Mouse (Mus musculus) MEL (cell line): ENCODE measurements at regions not wholly inside any gene's neighbourhood (a gene's known extent, or its start where the extent isn't known, plus 50 kb on each side); places are given as distances from the start of the nearest gene placed in this dataset.

Experiments used
- DNase-seq: peaks from one replicate; pipeline ENCODE4 v3.0.0; 2011; ENCODE audit warnings: low read depth, low spot score
- H3K27ac ChIP-seq: 2 replicates; pipeline ENCODE4 v1.5.1; 2012; ENCODE audit warnings: low read depth, mild to moderate bottlenecking, control low read depth, low read length, moderate library complexity; ENCODE audit not compliant: control insufficient read depth
- H3K27me3 ChIP-seq, 2 experiments: fragments of 150-350 bp in 1 of 2; sonication (generic) in 1 of 2; 2 replicates each; pipeline ENCODE4 v1.6.1; 2012; ENCODE audit warnings: low read length in 2 of 2, mild to moderate bottlenecking in 2 of 2, improper control_type of control experiment in 1 of 2, moderate library complexity in 1 of 2; ENCODE audit not compliant: insufficient read depth in 2 of 2, control insufficient read depth in 1 of 2
- H3K36me3 ChIP-seq, 2 experiments: 2 replicates each; pipeline ENCODE4 v1.6.1; 2012 to 2014; ENCODE audit warnings: low read length in 2 of 2, improper control_type of control experiment in 1 of 2, inconsistent platforms in 1 of 2, mild to moderate bottlenecking in 1 of 2; ENCODE audit not compliant: insufficient read depth in 2 of 2, control insufficient read depth in 1 of 2
- H3K4me1 ChIP-seq, 2 experiments: fragments of 150-350 bp in 1 of 2; sonication (generic) in 1 of 2; 2 replicates each; pipeline ENCODE4 v1.6.1; 2012; ENCODE audit warnings: low read length in 2 of 2, improper control_type of control experiment in 1 of 2, mild to moderate bottlenecking in 1 of 2; ENCODE audit not compliant: insufficient read depth in 2 of 2, control insufficient read depth in 1 of 2
- H3K4me3 ChIP-seq, 2 experiments: fragments of 150-350 bp in 1 of 2; sonication (generic) in 1 of 2; 2 replicates each; pipeline ENCODE4 v1.5.1; 2012; ENCODE audit warnings: low read depth in 2 of 2, low read length in 2 of 2, mild to moderate bottlenecking in 2 of 2, moderate library complexity in 2 of 2, control low read depth in 1 of 2, improper control_type of control experiment in 1 of 2; ENCODE audit not compliant: control insufficient read depth in 1 of 2, insufficient read depth in 1 of 2
- H3K79me2 ChIP-seq: 2 replicates; pipeline ENCODE4 v1.6.1; 2012; ENCODE audit warnings: mild to moderate bottlenecking, low read length, moderate library complexity; ENCODE audit not compliant: control insufficient read depth, poor library complexity, insufficient read depth
- H3K9ac ChIP-seq: 2 replicates; pipeline ENCODE4 v1.6.1; 2012; ENCODE audit warnings: low read depth, mild to moderate bottlenecking, control low read depth, low read length, moderate library complexity; ENCODE audit not compliant: control insufficient read depth, poor library complexity, severe bottlenecking
- H3K9me3 ChIP-seq: fragments of 150-350 bp; sonication (generic); replicated peaks from 2 replicates; pipeline ENCODE4 v1.6.1; 2012; ENCODE audit warnings: mild to moderate bottlenecking, low read length, improper control_type of control experiment, moderate library complexity; ENCODE audit not compliant: insufficient read depth
- CTCF ChIP-seq, 3 experiments: IDR thresholded peaks in 2 of 3; conservative IDR thresholded peaks in 1 of 3; 2 replicates each; pipeline ENCODE4 v1.5.1; 2011 to 2012; ENCODE audit warnings: low read length in 3 of 3, low read depth in 2 of 3, mild to moderate bottlenecking in 2 of 3, improper control_type of control experiment in 1 of 3, inconsistent platforms in 1 of 3, mixed read lengths in 1 of 3, moderate library complexity in 1 of 3; ENCODE audit not compliant: control insufficient read depth in 1 of 3, insufficient read depth in 1 of 3, poor library complexity in 1 of 3, severe bottlenecking in 1 of 3
- E2F4 ChIP-seq: IDR thresholded peaks from 2 replicates; pipeline ENCODE4 v1.6.1; 2011; ENCODE audit warnings: low read depth, low read length, improper control_type of control experiment, borderline replicate concordance
- EP300 ChIP-seq, 2 experiments: IDR thresholded peaks; 2 replicates each; pipeline ENCODE4 v1.6.1; 2011; ENCODE audit warnings: improper control_type of control experiment in 2 of 2, low read length in 2 of 2, low read depth in 1 of 2, mild to moderate bottlenecking in 1 of 2
- ETS1 ChIP-seq: IDR thresholded peaks from 2 replicates; pipeline ENCODE4 v1.6.1; 2012; ENCODE audit warnings: low read depth, mild to moderate bottlenecking, inconsistent platforms, low read length, improper control_type of control experiment, moderate library complexity
- GATA1 ChIP-seq: IDR thresholded peaks from 2 replicates; pipeline ENCODE4 v1.6.1; 2011; ENCODE audit warnings: low read depth, low read length, improper control_type of control experiment
- HCFC1 ChIP-seq: IDR thresholded peaks from 2 replicates; pipeline ENCODE4 v1.6.1; 2012; ENCODE audit warnings: low read depth, mild to moderate bottlenecking, inconsistent platforms, low read length, improper control_type of control experiment, moderate library complexity
- MAFK ChIP-seq: IDR thresholded peaks from 2 replicates; pipeline ENCODE4 v1.6.1; 2011; ENCODE audit warnings: low read depth, mild to moderate bottlenecking, low read length, improper control_type of control experiment, borderline replicate concordance
- MAX ChIP-seq: IDR thresholded peaks from 2 replicates; pipeline ENCODE4 v1.6.1; 2011; ENCODE audit warnings: low read length, improper control_type of control experiment
- MAZ ChIP-seq: IDR thresholded peaks from 2 replicates; pipeline ENCODE4 v1.6.1; 2012; ENCODE audit warnings: low read depth, mild to moderate bottlenecking, inconsistent platforms, low read length, improper control_type of control experiment
- MEF2A ChIP-seq: IDR thresholded peaks from 2 replicates; pipeline ENCODE4 v1.6.1; 2014; ENCODE audit warnings: low read depth, mild to moderate bottlenecking, inconsistent platforms, low read length, improper control_type of control experiment; ENCODE audit not compliant: poor library complexity, insufficient replicate concordance, severe bottlenecking; ENCODE audit errors: extremely low read depth
- MXI1 ChIP-seq: IDR thresholded peaks from 2 replicates; pipeline ENCODE4 v1.6.1; 2011; ENCODE audit warnings: mild to moderate bottlenecking, low read depth, low read length, improper control_type of control experiment
- NELFE ChIP-seq: IDR thresholded peaks from 2 replicates; pipeline ENCODE4 v1.6.1; 2011; ENCODE audit warnings: low read depth, low read length, improper control_type of control experiment
- POLR2A ChIP-seq, 2 experiments: IDR thresholded peaks; 2 replicates each; pipeline ENCODE4 v1.6.1; 2011 to 2012; ENCODE audit warnings: low read length in 2 of 2, mild to moderate bottlenecking in 2 of 2, control low read depth in 1 of 2, improper control_type of control experiment in 1 of 2, low read depth in 1 of 2, moderate library complexity in 1 of 2; ENCODE audit not compliant: control insufficient read depth in 1 of 2, insufficient read depth in 1 of 2, poor library complexity in 1 of 2
- POLR2AphosphoS2 ChIP-seq: IDR thresholded peaks from 2 replicates; pipeline ENCODE4 v1.6.1; 2011; ENCODE audit warnings: low read length, improper control_type of control experiment
- POLR2AphosphoS5 ChIP-seq: IDR thresholded peaks from 2 replicates; pipeline ENCODE4 v1.6.1; 2012; ENCODE audit warnings: low read depth, borderline replicate concordance, mild to moderate bottlenecking, inconsistent platforms, low read length, moderate library complexity, mixed read lengths
- RAD21 ChIP-seq: IDR thresholded peaks from 2 replicates; pipeline ENCODE4 v1.6.1; 2011; ENCODE audit warnings: mild to moderate bottlenecking, low read depth, low read length, improper control_type of control experiment
- SIN3A ChIP-seq: IDR thresholded peaks from 2 replicates; pipeline ENCODE4 v1.6.1; 2012; ENCODE audit warnings: low read length, improper control_type of control experiment, inconsistent platforms
- TBP ChIP-seq: IDR thresholded peaks from 2 replicates; pipeline ENCODE4 v1.8.0; 2011; ENCODE audit warnings: low read depth, low read length, improper control_type of control experiment
- UBTF ChIP-seq: IDR thresholded peaks from 2 replicates; pipeline ENCODE4 v1.6.1; 2012; ENCODE audit warnings: low read depth, mild to moderate bottlenecking, inconsistent platforms, low read length, improper control_type of control experiment, moderate library complexity, borderline replicate concordance; ENCODE audit not compliant: insufficient read depth
- ZC3H11A ChIP-seq: IDR thresholded peaks from 2 replicates; pipeline ENCODE4 v1.6.1; 2012; ENCODE audit warnings: low read depth, mild to moderate bottlenecking, inconsistent platforms, low read length, improper control_type of control experiment
- ZMIZ1 ChIP-seq: IDR thresholded peaks from 2 replicates; pipeline ENCODE4 v1.6.1; 2012; ENCODE audit warnings: low read depth, mild to moderate bottlenecking, inconsistent platforms, low read length, improper control_type of control experiment, moderate library complexity

GRCm38 (mm10) chr13:90466096-90466495 lies 376.7 kb upstream of the Xrcc4 start:
- DNase-seq: no peak
- H3K27me3 ChIP-seq: no peaks in the 10 kb centered on the region; a peak in 1 of 4 replicates
- H3K79me2 ChIP-seq: no peaks in the 10 kb centered on the region
- H3K36me3 ChIP-seq: no peaks in the 10 kb centered on the region
- H3K4me3 ChIP-seq: no peak overlapping the region
- H3K9me3 ChIP-seq: no peaks in the 10 kb centered on the region
- H3K27ac ChIP-seq: no peak overlapping the region
- no peak overlapping the region for H3K9ac ChIP-seq
- H3K4me1 ChIP-seq: no peaks in the 10 kb centered on the region
- TF ChIP-seq POLR2AphosphoS5 (no peak), HCFC1 (no peak), GATA1 (no peak), POLR2AphosphoS2 (no peak), MAFK (no peak), MAZ (no peak), UBTF (no peak), POLR2A (IDR thresholded peaks at IDR 0.05; ENCODE audit: control insufficient read depth in 1 of 2, insufficient read depth in 1 of 2, low read depth in 1 of 2, low read length in 2 of 2, poor library complexity in 1 of 2) (no peak), MXI1 (no peak), CTCF (IDR thresholded peaks at IDR 0.05 in 2 of 3, conservative IDR thresholded peaks at IDR 0.05 in 1 of 3; ENCODE audit: control insufficient read depth in 1 of 3, insufficient read depth in 1 of 3, low read depth in 2 of 3, low read length in 3 of 3, poor library complexity in 1 of 3, severe bottlenecking in 1 of 3) (no peak)

GRCm38 (mm10) chr13:90464051-90464450 lies 374.6 kb upstream of the Xrcc4 start:
- H3K9ac ChIP-seq: no peak overlapping the region
- no peaks in the 10 kb centered on the region for H3K4me1 ChIP-seq
- no peaks in the 10 kb centered on the region for H3K9me3 ChIP-seq
- H3K27ac ChIP-seq: no peak overlapping the region
- H3K27me3 ChIP-seq: no peaks in the 10 kb centered on the region; a peak in 1 of 4 replicates
- TF ChIP-seq POLR2A (IDR thresholded peaks at IDR 0.05; ENCODE audit: control insufficient read depth in 1 of 2, insufficient read depth in 1 of 2, low read depth in 1 of 2, low read length in 2 of 2, poor library complexity in 1 of 2) (no peak), RAD21 (no peak), MAX (no peak), ZC3H11A (no peak), TBP (no peak), NELFE (no peak), ZMIZ1 (no peak), EP300 (IDR thresholded peaks at IDR 0.05; ENCODE audit: low read depth in 1 of 2, low read length in 2 of 2) (no peak), E2F4 (no peak), ETS1 (no peak), CTCF (IDR thresholded peaks at IDR 0.05 in 2 of 3, conservative IDR thresholded peaks at IDR 0.05 in 1 of 3; ENCODE audit: control insufficient read depth in 1 of 3, insufficient read depth in 1 of 3, low read depth in 2 of 3, low read length in 3 of 3, poor library complexity in 1 of 3, severe bottlenecking in 1 of 3) (no peak), MXI1 (no peak), MEF2A (no peak), SIN3A (no peak)
- DNase-seq: no peak
- no peaks in the 10 kb centered on the region for H3K36me3 ChIP-seq
- no peaks in the 10 kb centered on the region for H3K79me2 ChIP-seq
- no peak overlapping the region for H3K4me3 ChIP-seq
